Mouse (Mus musculus) heart, postnatal 36 days (tissue): ENCODE measurements around the gene Agtrap. TPM values are rescaled to one million over a fixed set of nuclear protein-coding genes. Genes with fewer than 3 reads are reported as not detected.

Experiments
- DNase-seq, 2 experiments: peaks; one replicate each; pipeline ENCODE4 v3.0.0; 2021 to 2022
- intact Hi-C: fragments of 180-260 bp; cut with DNase I; formaldehyde crosslinking; loops from one replicate; pipeline ENCODE4 v1.15.1; 2025
- total RNA-seq, 2 experiments: library from RNA; stranded (reverse); gene quantifications; 2 replicates each; pipeline ENCODE4 v1.2.3; 2021

The Agtrap gene
- total RNA-seq, 2 experiments from 2014 or later, result 45.1 to 49.3 TPM

DNA sequence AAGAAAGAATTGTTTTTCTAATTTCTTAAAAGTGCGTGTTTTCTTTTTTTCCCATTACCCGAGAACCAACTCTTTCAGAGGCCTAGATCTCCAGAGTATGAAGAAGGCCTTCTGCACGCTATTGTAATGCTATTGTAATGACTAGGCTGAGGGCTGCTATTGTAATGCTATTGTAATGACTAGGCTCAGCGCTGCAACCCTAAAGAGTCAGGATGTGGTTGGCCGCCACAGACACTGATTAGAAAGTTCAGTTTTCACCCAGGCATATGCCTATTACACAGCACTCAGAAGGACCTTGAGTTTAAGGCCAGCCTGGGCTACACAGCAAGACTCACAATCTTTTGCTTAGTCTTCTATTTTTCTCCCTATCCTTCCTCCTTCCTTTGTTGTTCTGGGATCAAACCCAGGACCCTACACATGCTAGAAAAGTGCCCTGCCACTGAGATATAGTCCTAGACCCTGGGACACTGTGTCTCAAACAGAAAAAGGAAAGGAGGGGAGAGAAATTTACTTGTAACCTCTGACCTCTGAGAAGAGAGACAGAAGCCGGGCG, 53.9 kb downstream of the Agtrap start:
- DNase-seq, result no peak
- intact Hi-C loops, result no loop called here

DNA sequence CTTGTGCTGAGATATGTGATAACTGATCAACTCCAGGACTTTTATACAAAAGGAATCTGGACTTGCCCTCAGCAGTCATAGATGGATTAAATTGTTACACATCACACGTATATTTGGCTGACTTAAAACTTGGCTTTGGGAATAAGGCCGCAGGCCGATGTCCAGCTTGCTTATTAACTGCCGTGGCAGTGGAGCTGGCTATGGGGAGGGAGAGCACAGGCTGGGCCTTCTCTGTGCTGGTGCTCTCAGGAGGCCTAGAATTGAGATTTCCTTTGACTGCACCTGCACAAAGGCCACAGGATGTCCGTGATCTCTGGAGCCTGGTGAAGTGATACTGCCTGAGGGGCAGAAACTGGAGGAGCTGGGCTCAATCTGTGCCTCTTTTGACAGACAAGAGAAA, 57.3 kb downstream of the Agtrap start:
- DNase-seq, result no peak
- intact Hi-C loops, result no loop called here

DNA sequence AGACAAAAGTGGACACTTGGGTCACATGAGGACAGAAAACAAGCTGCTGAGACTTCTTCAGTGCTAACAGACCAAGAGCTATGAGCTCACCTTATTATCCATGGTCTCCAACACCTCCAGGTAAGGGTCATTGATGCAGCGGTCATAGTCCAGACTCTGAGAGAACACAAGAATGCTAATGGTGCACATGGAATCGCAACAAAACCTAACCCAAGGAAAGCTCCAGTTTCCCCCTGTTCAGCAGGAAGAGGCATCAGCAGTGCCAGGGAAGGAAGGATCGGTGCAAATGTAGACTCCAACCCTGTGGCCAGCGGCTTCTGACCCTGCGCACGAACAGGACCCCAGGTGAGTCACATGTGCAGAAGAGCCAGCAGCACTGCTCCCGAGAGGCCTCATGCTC, 58.5 kb downstream of the Agtrap start:
- intact Hi-C loops, result no loop called here
- no peak for DNase-seq

Other genes starting within 250 kb of the Agtrap start
- gene Zfp933, start 239.7 kb downstream of the Agtrap start, total RNA-seq, result 10 to 100 TPM; 10.5 to 13.3 TPM
- gene Miip, start 219.2 kb downstream of the Agtrap start, total RNA-seq, result 1 to 10 TPM; 7.6 to 8.6 TPM
- gene Fv1, start 219.1 kb downstream of the Agtrap start, total RNA-seq, result 10 to 100 TPM; 16.1 to 18.3 TPM
- gene Mfn2, start 183.3 kb downstream of the Agtrap start, total RNA-seq, result 100 to 1,000 TPM; 670 to 699 TPM
- gene Plod1, start 151.3 kb downstream of the Agtrap start, total RNA-seq, result 10 to 100 TPM; 71.3 to 89.9 TPM
- gene 2510039O18Rik, start 147.1 kb downstream of the Agtrap start, total RNA-seq, result 10 to 100 TPM; 37.2 to 41.2 TPM
- 100 to 1,000 TPM in 1 of 2 experiments, 10 to 100 TPM in 1; 93.0 to 227 TPM for gene Nppb, start 102.2 kb downstream of the Agtrap start, total RNA-seq
- 1,000 to 10,000 TPM; 1,742 to 1,804 TPM for gene Nppa, start 87.3 kb downstream of the Agtrap start, total RNA-seq
- gene Clcn6, start 49.2 kb downstream of the Agtrap start, total RNA-seq, result 1 to 10 TPM; 8.0 to 9.3 TPM
- 10 to 100 TPM in 1 of 2 experiments, 1 to 10 TPM in 1; 9.2 to 13.1 TPM for gene Mthfr, start 49.0 kb downstream of the Agtrap start, total RNA-seq
- 10 to 100 TPM; 10.6 to 11.9 TPM for gene Mad2l2, start 42.4 kb upstream of the Agtrap start, total RNA-seq
- gene Draxin, start 42.7 kb upstream of the Agtrap start, total RNA-seq, result under 1 TPM; 0.05 to 0.11 TPM
- 10 to 100 TPM; 38.9 to 40.3 TPM for gene Fbxo6, start 64.1 kb upstream of the Agtrap start, total RNA-seq
- 10 to 100 TPM; 18.2 to 18.8 TPM for gene Fbxo44, start 72.5 kb upstream of the Agtrap start, total RNA-seq
- under 1 TPM in 1 of 2 experiments, not detected in 1; 0.19 TPM for gene Fbxo2, start 72.6 kb upstream of the Agtrap start, total RNA-seq
- gene Disp3, start 199.9 kb upstream of the Agtrap start, total RNA-seq, result not detected